Comparison of ENCODE assay signal across 8 mouse cellular contexts in genomic region chr11:88148015-88148637, GRCm38 (mm10). TPM values are rescaled to one million over a fixed set of nuclear protein-coding genes. Genes with fewer than 3 reads are reported as not detected.
A peak's percentile ranks its signal among the peaks of the same experiment; 100 is the strongest.
DNase-seq lines count a peak whose midpoint lies in the region; ATAC-seq lines count a peak whose summit lies in the region.

No protein-coding gene starts in this region.

- 0 out of 2 replicates have a peak overlapping the region, but pooled peaks have one; percentile 1 for H3K9ac ChIP-seq in kidney, embryonic 16.5 days (replicated peaks; ENCODE audit: low read length)
- H3K9ac ChIP-seq in forebrain, embryonic 11.5 days (ENCODE audit: low read length): no peak overlapping the region; the same call in 1 of the 2 replicates
- H3K9ac ChIP-seq in intestine, embryonic 14.5 days (ENCODE audit: low read length): no peak overlapping the region
- peak overlapping the region; percentile 32; the same call in 1 of the 2 replicates for H3K9ac ChIP-seq in neural tube, embryonic 13.5 days

- H3K36me3 ChIP-seq in kidney, embryonic 16.5 days (ENCODE audit: insufficient read depth, low read length): no peaks in the 10 kb centered on the region
- no peaks in the 10 kb centered on the region for H3K36me3 ChIP-seq in forebrain, embryonic 11.5 days (ENCODE audit: control insufficient read depth, insufficient read depth, low read length)
- no peaks in the 10 kb centered on the region for H3K36me3 ChIP-seq in intestine, embryonic 14.5 days (ENCODE audit: control insufficient read depth, insufficient read depth, low read length)
- no peaks in the 10 kb centered on the region for H3K36me3 ChIP-seq in neural tube, embryonic 13.5 days

- DNase-seq in kidney, adult 18-20 months: no peak
- no peak for DNase-seq in forebrain, embryonic 11.5 days (ENCODE audit: low spot score)
- DNase-seq in intestine, embryonic 14.5 days (ENCODE audit: low spot score): no peak
- no peak for DNase-seq in left cerebral cortex, postnatal 4 days
- DNase-seq in spleen, postnatal 10 days (ENCODE audit: low spot score in 2 of 2): no peak
- no peak for DNase-seq in cerebellum, adult 11 months

- H3K4me1 ChIP-seq in kidney, embryonic 16.5 days (ENCODE audit: insufficient read depth, low read length): peaks cover 52% of the 10 kb centered on the region
- peaks cover 29% of the 10 kb centered on the region for H3K4me1 ChIP-seq in forebrain, embryonic 11.5 days (replicated peaks; ENCODE audit: control insufficient read depth, insufficient read depth, low read length)
- peaks cover 59% of the 10 kb centered on the region for H3K4me1 ChIP-seq in intestine, embryonic 14.5 days (replicated peaks; ENCODE audit: control insufficient read depth, insufficient read depth, low read length)
- peaks cover 74% of the 10 kb centered on the region for H3K4me1 ChIP-seq in neural tube, embryonic 13.5 days (replicated peaks)

- H3K9me3 ChIP-seq in kidney, embryonic 16.5 days (ENCODE audit: low read length): no peaks in the 10 kb centered on the region
- no peaks in the 10 kb centered on the region for H3K9me3 ChIP-seq in forebrain, embryonic 11.5 days (ENCODE audit: control insufficient read depth, low read length)
- peaks cover 2% of the 10 kb centered on the region; the same call in 1 of the 2 replicates for H3K9me3 ChIP-seq in intestine, embryonic 14.5 days (ENCODE audit: control insufficient read depth, low read length)
- H3K9me3 ChIP-seq in neural tube, embryonic 13.5 days: no peaks in the 10 kb centered on the region

- intact Hi-C loops in left cerebral cortex, postnatal 4 days (cut with DNase I): no loop called here

- no peak for ATAC-seq in kidney, embryonic 16.5 days (ENCODE audit: low FRiP score, low TSS enrichment)
- ATAC-seq in forebrain, embryonic 11.5 days (replicated peaks; ENCODE audit: low FRiP score): 0 out of 2 replicates have a peak, but pooled peaks have one; percentile 4
- ATAC-seq in intestine, embryonic 14.5 days (replicated peaks; ENCODE audit: low FRiP score, low TSS enrichment, low read depth): no peak
- 0 out of 2 replicates have a peak, but pooled peaks have one; percentile 4 for ATAC-seq in neural tube, embryonic 13.5 days (ENCODE audit: low read depth)

- no peak overlapping the region for H3K4me2 ChIP-seq in kidney, embryonic 16.5 days (replicated peaks; ENCODE audit: low read depth, low read length)
- H3K4me2 ChIP-seq in forebrain, embryonic 11.5 days (ENCODE audit: low read depth, low read length, severe bottlenecking): no peak overlapping the region
- no peak overlapping the region for H3K4me2 ChIP-seq in intestine, embryonic 14.5 days (ENCODE audit: low read length)
- H3K4me2 ChIP-seq in neural tube, embryonic 13.5 days: no peak overlapping the region

- peak overlapping the region; percentile 88 for H3K27ac ChIP-seq in kidney, embryonic 16.5 days (ENCODE audit: low read length)
- H3K27ac ChIP-seq in forebrain, embryonic 11.5 days (ENCODE audit: low read depth, low read length): peak overlapping the region; percentile 64; the same call in 1 of the 2 replicates
- peak overlapping the region; percentile 81 for H3K27ac ChIP-seq in intestine, embryonic 14.5 days (ENCODE audit: low read depth)
- peak overlapping the region; percentile 87 for H3K27ac ChIP-seq in neural tube, embryonic 13.5 days (replicated peaks)

- H3K27me3 ChIP-seq in kidney, embryonic 16.5 days (ENCODE audit: insufficient read depth, low read length): no peaks in the 10 kb centered on the region
- H3K27me3 ChIP-seq in forebrain, embryonic 11.5 days (ENCODE audit: control insufficient read depth, insufficient read depth, low read length): no peaks in the 10 kb centered on the region
- H3K27me3 ChIP-seq in intestine, embryonic 14.5 days (replicated peaks; ENCODE audit: control insufficient read depth, insufficient read depth, low read length): no peaks in the 10 kb centered on the region
- H3K27me3 ChIP-seq in neural tube, embryonic 13.5 days: no peaks in the 10 kb centered on the region

- no peak overlapping the region for H3K4me3 ChIP-seq in kidney, embryonic 16.5 days (ENCODE audit: low read length)
- H3K4me3 ChIP-seq in forebrain, embryonic 11.5 days (ENCODE audit: low read depth, low read length): no peak overlapping the region
- no peak overlapping the region for H3K4me3 ChIP-seq in intestine, embryonic 14.5 days (ENCODE audit: low read depth, low read length)
- H3K4me3 ChIP-seq in neural tube, embryonic 13.5 days: no peak overlapping the region

- WGBS in kidney, embryonic 16.5 days: 48% methylated on average over 7 of the region's 7 CpGs
- 53% methylated on average over 7 of the region's 7 CpGs for WGBS in forebrain, embryonic 11.5 days
- 38% methylated on average over 7 of the region's 7 CpGs for WGBS in intestine, embryonic 14.5 days
- 42% methylated on average over 7 of the region's 7 CpGs for WGBS in neural tube, embryonic 13.5 days

RNA-seq across cellular contexts. Expression of gene Cuedc1, which starts 50.3 kb away (rescaled TPM):
- 14.6 and 14.7 TPM in 2 replicates for polyA plus RNA-seq in kidney, embryonic 16.5 days (2015; fragmentation: Nextera tagmentation; extraction: Ambion mirVana)
- polyA plus RNA-seq in forebrain, embryonic 11.5 days (2014; fragmentation: Nextera tagmentation; extraction: Ambion mirVana): 26.2 and 29.0 TPM in 2 replicates
- polyA plus RNA-seq in intestine, embryonic 14.5 days (2014; fragmentation: Nextera tagmentation; extraction: Ambion mirVana): 16.7 and 16.9 TPM in 2 replicates
- polyA plus RNA-seq in neural tube, embryonic 13.5 days (2015; fragmentation: Nextera tagmentation; extraction: Ambion mirVana): 51.3 and 59.1 TPM in 2 replicates
- 10 to 100 TPM; 65.4 to 69.7 TPM for total RNA-seq in left cerebral cortex, postnatal 4 days (2021)

RNA-seq across cellular contexts. Expression of gene Mrps23, which starts 56.1 kb away (rescaled TPM):
- polyA plus RNA-seq in kidney, embryonic 16.5 days (2015; fragmentation: Nextera tagmentation; extraction: Ambion mirVana): 61.5 and 66.6 TPM in 2 replicates
- 70.8 and 71.7 TPM in 2 replicates for polyA plus RNA-seq in forebrain, embryonic 11.5 days (2014; fragmentation: Nextera tagmentation; extraction: Ambion mirVana)
- 60.8 and 65.2 TPM in 2 replicates for polyA plus RNA-seq in intestine, embryonic 14.5 days (2014; fragmentation: Nextera tagmentation; extraction: Ambion mirVana)
- 64.2 and 69.4 TPM in 2 replicates for polyA plus RNA-seq in neural tube, embryonic 13.5 days (2015; fragmentation: Nextera tagmentation; extraction: Ambion mirVana)
- total RNA-seq in left cerebral cortex, postnatal 4 days (2021): 10 to 100 TPM; 55.2 to 65.1 TPM

Comparison
In these comparisons a context has a peak if more than half of its experiments do, and no peak if none do; other contexts are left out.
1. ATAC-seq: peak in forebrain, embryonic 11.5 days (single experiment) and neural tube, embryonic 13.5 days (single experiment); none in kidney, embryonic 16.5 days (single experiment) and intestine, embryonic 14.5 days (single experiment).
2. H3K9ac ChIP-seq: peak in kidney, embryonic 16.5 days (single experiment) and neural tube, embryonic 13.5 days (single experiment); none in forebrain, embryonic 11.5 days (single experiment) and intestine, embryonic 14.5 days (single experiment).
3. Peak in every context shown above with its lines, with median percentiles within 50 percentile points of each other: H3K27ac ChIP-seq.